Mouse (Mus musculus) CH12.LX (cell line): ENCODE data around the gene Slc1a1. TPM values are rescaled to one million over a fixed set of nuclear protein-coding genes. Genes with fewer than 3 reads are reported as not detected.

ENCODE experiments used
- DNase-seq: peaks from one replicate; pipeline ENCODE4 v3.0.0-alpha.2; 2013; ENCODE audit errors: extremely low read depth
- H3K27ac ChIP-seq: 2 replicates; pipeline ENCODE4 v1.5.1; 2012; ENCODE audit warnings: low read depth, mild to moderate bottlenecking, control low read depth, moderate library complexity; ENCODE audit not compliant: insufficient read depth
- H3K27me3 ChIP-seq: replicated peaks from 2 replicates; pipeline ENCODE3; 2012; ENCODE audit warnings: inconsistent platforms
- H3K36me3 ChIP-seq, 2 experiments: replicated peaks in 1 of 2; 2 replicates each; pipeline versions ENCODE3 to v1.6.1; 2012; ENCODE audit warnings: inconsistent platforms in 1 of 2, low read length in 1 of 2, mild to moderate bottlenecking in 1 of 2, mixed read lengths in 1 of 2, moderate library complexity in 1 of 2; ENCODE audit not compliant: control insufficient read depth in 1 of 2, insufficient read depth in 1 of 2
- H3K4me1 ChIP-seq, 2 experiments: 2 replicates each; pipeline ENCODE4 v1.6.1; 2012; ENCODE audit warnings: inconsistent platforms in 1 of 2, moderate library complexity in 1 of 2; ENCODE audit not compliant: insufficient read depth in 2 of 2, control insufficient read depth in 1 of 2
- H3K4me2 ChIP-seq: 2 replicates; pipeline ENCODE4 v1.6.1; 2012; ENCODE audit warnings: low read depth, mild to moderate bottlenecking, control low read depth; ENCODE audit not compliant: poor library complexity, insufficient read depth, severe bottlenecking
- H3K4me3 ChIP-seq, 3 experiments: fragments of 150-350 bp in 1 of 3; sonication (generic) in 1 of 3; replicated peaks in 1 of 3; 2 replicates each; pipeline versions ENCODE3 to v1.5.1; 2011 to 2012; ENCODE audit warnings: low read depth in 2 of 3, low read length in 2 of 3, mild to moderate bottlenecking in 2 of 3, moderate library complexity in 2 of 3, control low read depth in 1 of 3, improper control_type of control experiment in 1 of 3, inconsistent platforms in 1 of 3, mixed read lengths in 1 of 3; ENCODE audit not compliant: poor library complexity in 1 of 3
- H3K79me2 ChIP-seq: replicated peaks from 2 replicates; pipeline ENCODE4 v1.6.1; 2012; ENCODE audit warnings: mild to moderate bottlenecking, moderate library complexity; ENCODE audit not compliant: control insufficient read depth, poor library complexity, insufficient read depth, severe bottlenecking; ENCODE audit errors: extremely low read depth
- H3K9ac ChIP-seq: 2 replicates; pipeline ENCODE4 v1.6.1; 2012; ENCODE audit warnings: low read depth, mild to moderate bottlenecking, control low read depth, moderate library complexity; ENCODE audit not compliant: insufficient read depth
- H3K9me3 ChIP-seq: replicated peaks from 2 replicates; pipeline ENCODE3; 2012; ENCODE audit warnings: low read length, inconsistent platforms, mixed read lengths
- CHD1 ChIP-seq: IDR thresholded peaks from 2 replicates; pipeline ENCODE4 v1.6.1; 2012; ENCODE audit warnings: low read depth, low read length, improper control_type of control experiment, inconsistent platforms
- ELF1 ChIP-seq: IDR thresholded peaks from 2 replicates; pipeline ENCODE4 v1.6.1; 2014; ENCODE audit warnings: low read depth, mild to moderate bottlenecking, inconsistent platforms, low read length, improper control_type of control experiment
- IRF4 ChIP-seq: IDR thresholded peaks from 2 replicates; pipeline ENCODE4 v1.6.1; 2014; ENCODE audit warnings: low read depth, mild to moderate bottlenecking, inconsistent platforms, low read length, improper control_type of control experiment
- JUN ChIP-seq: IDR thresholded peaks from 2 replicates; pipeline ENCODE4 v1.6.1; 2011; ENCODE audit warnings: low read depth, mild to moderate bottlenecking, low read length, improper control_type of control experiment, moderate library complexity; ENCODE audit not compliant: insufficient read depth
- MAFK ChIP-seq: IDR thresholded peaks from 2 replicates; pipeline ENCODE4 v1.6.1; 2011; ENCODE audit warnings: low read length, improper control_type of control experiment; ENCODE audit not compliant: insufficient replicate concordance
- MAZ ChIP-seq: IDR thresholded peaks from 2 replicates; pipeline ENCODE4 v1.6.1; 2012; ENCODE audit warnings: low read depth, mild to moderate bottlenecking, inconsistent platforms, low read length, improper control_type of control experiment, moderate library complexity
- MEF2A ChIP-seq: IDR thresholded peaks from 2 replicates; pipeline ENCODE4 v1.6.1; 2014; ENCODE audit warnings: low read depth, mild to moderate bottlenecking, inconsistent platforms, low read length, improper control_type of control experiment, borderline replicate concordance
- NELFE ChIP-seq: IDR thresholded peaks from 2 replicates; pipeline ENCODE4 v1.6.1; 2011; ENCODE audit warnings: low read depth, low read length, improper control_type of control experiment
- RCOR1 ChIP-seq: conservative IDR thresholded peaks from 2 replicates; pipeline ENCODE4 v1.6.1; 2012; ENCODE audit warnings: low read depth, mild to moderate bottlenecking, inconsistent platforms, low read length, improper control_type of control experiment
- TBP ChIP-seq: conservative IDR thresholded peaks from 2 replicates; pipeline ENCODE4 v1.6.1; 2011; ENCODE audit warnings: low read depth, low read length, improper control_type of control experiment
- TCF12 ChIP-seq: IDR thresholded peaks from 2 replicates; pipeline ENCODE4 v1.6.1; 2014; ENCODE audit warnings: low read depth, mild to moderate bottlenecking, inconsistent platforms, low read length, improper control_type of control experiment
- UBTF ChIP-seq: IDR thresholded peaks from 2 replicates; pipeline ENCODE4 v1.6.1; 2012; ENCODE audit warnings: low read depth, mild to moderate bottlenecking, inconsistent platforms, low read length, improper control_type of control experiment, moderate library complexity
- ZC3H11A ChIP-seq: IDR thresholded peaks from 2 replicates; pipeline ENCODE4 v1.6.1; 2012; ENCODE audit warnings: low read depth, mild to moderate bottlenecking, inconsistent platforms, low read length, improper control_type of control experiment
- ZNF384 ChIP-seq: IDR thresholded peaks from 2 replicates; pipeline ENCODE4 v1.6.1; 2012; ENCODE audit warnings: low read depth, low read length, improper control_type of control experiment, inconsistent platforms
- dilution Hi-C: fragments of 300-500 bp; cut with MboI; formaldehyde crosslinking; loops from 2 replicates; pipeline ENCODE4 v1.14.3; 2020; ENCODE audit warnings: low sequenced_read_pairs; ENCODE audit not compliant: extremely low pct_unique_long_range_greater_than_20kb, extremely low pct_ligation_motif_present
- in situ Hi-C: fragments of 300-500 bp; cut with MboI; formaldehyde crosslinking; loops from 3 replicates; pipeline ENCODE4 v1.14.3; 2019; ENCODE audit warnings: low sequenced_read_pairs, low pct_ligation_motif_present, low pct_unique_long_range_greater_than_20kb, mixed read lengths
- polyA plus RNA-seq: library from polyadenylated mRNA; unstranded; fragments of >175 nt; gene quantifications from 2 replicates; pipeline ENCODE4 v1.2.1, GENCODE M21; 2012; ENCODE audit warnings: low read depth; ENCODE audit not compliant: insufficient read length
- total RNA-seq, 2 experiments: library from RNA; depleted of rRNA; stranded (reverse); fragments of 300-350 nt in 1 of 2; fragments of >200 nt in 1 of 2; gene quantifications; 2 replicates each; pipeline ENCODE4 v1.2.3; 2012 to 2014

Slc1a1 gene
- total and polyA plus RNA-seq, 3 experiments, result 0.20 to 1.1 (median 0.95) TPM

DNA sequence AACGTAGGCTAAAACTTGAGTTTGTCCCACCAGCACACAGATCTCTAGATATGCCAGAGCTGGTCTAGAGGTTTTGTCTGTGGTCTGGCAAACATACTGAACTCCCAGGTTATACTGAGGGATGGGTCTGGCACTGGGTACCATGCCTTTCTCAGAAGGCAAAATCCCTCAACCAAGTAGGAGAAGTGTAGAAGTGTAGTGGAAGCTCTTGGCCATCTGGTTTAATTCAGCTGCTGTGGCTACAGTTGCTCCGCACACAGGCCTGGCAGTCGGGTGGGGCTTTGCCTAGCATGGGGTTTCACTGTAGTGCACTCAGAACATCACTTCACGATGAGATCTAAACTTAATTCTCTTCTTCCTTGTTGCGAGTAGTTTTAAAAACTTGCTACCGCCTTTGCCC lies 28.6 kb upstream of the Slc1a1 start:
- Histone ChIP-seq H3K27ac (no peak overlapping the region), H3K4me3 (no peak overlapping the region), H3K79me2 (no peaks in the 10 kb centered on the region), H3K36me3 (no peaks in the 10 kb centered on the region), H3K27me3 (no peaks in the 10 kb centered on the region), H3K9me3 (no peaks in the 10 kb centered on the region), H3K4me2 (no peak overlapping the region), H3K9ac (no peak overlapping the region), H3K4me1 (no peaks in the 10 kb centered on the region)
- in situ Hi-C loops, result no loop called here
- DNase-seq, result no peak
- no peak for TF ChIP-seq MAFK
- dilution Hi-C loops, result no loop called here

DNA sequence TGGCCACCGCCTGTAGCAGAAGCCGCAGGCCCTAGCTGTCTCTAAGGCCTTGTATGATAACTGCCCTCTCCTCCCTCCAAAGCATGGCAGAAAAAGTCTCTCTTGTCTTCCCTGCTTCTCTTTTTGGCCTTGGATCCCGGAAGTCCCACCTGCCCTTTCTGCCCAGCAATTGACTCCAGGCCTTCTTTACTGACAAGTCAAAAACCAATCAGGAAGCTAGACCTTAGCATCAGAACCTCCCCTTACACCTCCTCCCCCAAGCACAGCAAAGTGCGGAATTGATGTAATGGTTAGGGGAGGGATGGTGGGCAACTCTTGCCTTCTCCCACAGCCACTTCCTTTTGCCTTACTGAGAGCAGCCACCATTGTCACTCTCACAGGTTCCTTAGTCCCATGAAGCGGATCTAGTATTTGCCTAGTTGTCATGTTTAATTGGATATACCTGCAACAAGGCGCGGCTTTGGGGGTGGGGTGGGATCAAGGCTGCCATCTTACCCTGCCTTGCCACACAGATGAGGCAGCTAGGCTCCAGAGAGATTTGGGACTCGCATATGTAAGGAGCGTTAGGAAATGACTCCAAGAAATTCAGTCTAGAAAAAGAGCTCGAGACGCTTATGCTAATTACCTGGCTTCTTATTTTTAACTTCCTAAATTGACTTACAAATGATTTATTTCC lies 27.9 kb upstream of the Slc1a1 start:
- Histone ChIP-seq H3K4me2 (no peak overlapping the region), H3K36me3 (no peaks in the 10 kb centered on the region), H3K9me3 (no peaks in the 10 kb centered on the region), H3K27ac (no peak overlapping the region), H3K79me2 (no peaks in the 10 kb centered on the region), H3K27me3 (no peaks in the 10 kb centered on the region), H3K4me3 (no peak overlapping the region), H3K4me1 (no peaks in the 10 kb centered on the region), H3K9ac (no peak overlapping the region)
- dilution Hi-C loops (no loop called here), in situ Hi-C loops (no loop called here)
- no peak for TF ChIP-seq UBTF
- TF ChIP-seq MEF2A, result no peak
- TF ChIP-seq MAZ, result no peak
- no peak for TF ChIP-seq TCF12
- TF ChIP-seq CHD1, result no peak
- TF ChIP-seq IRF4, result no peak
- TF ChIP-seq ELF1, result no peak
- no peak for DNase-seq

DNA sequence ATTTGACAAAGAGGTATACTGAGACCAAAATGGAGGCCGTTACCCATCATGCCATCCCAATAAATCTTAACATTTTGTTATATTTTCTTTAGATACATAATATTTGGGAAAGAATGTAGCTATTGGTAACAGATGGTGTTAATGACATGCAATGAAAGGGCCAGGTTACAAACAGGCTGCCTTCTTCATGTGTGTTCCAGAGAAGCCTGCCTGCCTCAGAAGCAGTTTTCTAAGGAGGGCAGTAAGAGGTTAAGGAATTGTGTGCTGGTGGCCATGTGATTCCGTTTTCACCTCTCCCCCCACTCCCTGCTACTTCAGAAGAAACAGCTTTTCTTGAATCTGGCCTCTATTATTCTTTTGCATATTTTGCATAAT lies 27.4 kb upstream of the Slc1a1 start:
- Histone ChIP-seq H3K27ac (no peak overlapping the region), H3K9ac (no peak overlapping the region), H3K4me1 (no peaks in the 10 kb centered on the region), H3K9me3 (no peaks in the 10 kb centered on the region), H3K36me3 (no peaks in the 10 kb centered on the region), H3K4me2 (no peak overlapping the region), H3K4me3 (no peak overlapping the region), H3K79me2 (no peaks in the 10 kb centered on the region), H3K27me3 (no peaks in the 10 kb centered on the region)
- in situ Hi-C loops (no loop called here), dilution Hi-C loops (no loop called here)
- TF ChIP-seq NELFE, result no peak
- TF ChIP-seq MEF2A, result no peak
- TF ChIP-seq TBP, result no peak
- TF ChIP-seq RCOR1, result no peak
- no peak for TF ChIP-seq JUN
- TF ChIP-seq ZC3H11A, result no peak
- no peak for TF ChIP-seq CHD1
- TF ChIP-seq ZNF384, result no peak
- no peak for TF ChIP-seq MAZ
- no peak for DNase-seq
